Mouse (Mus musculus): ENCODE results near the gene Pnp. TPM values are rescaled to one million over a fixed set of nuclear protein-coding genes. Genes with fewer than 3 reads are reported as not detected.
"Not testable (repeated sequence)": the region's sequence is repeated elsewhere in the genome, so short reads cannot be mapped to it uniquely, and the experiment has no call there.

The Pnp gene
- polyA plus RNA-seq, 1 experiment from 2014 or later: 73.6 TPM

- Histone ChIP-seq H3K27ac (ENCODE audit: low read depth, low read length) (no peak overlapping the region), H3K9me3 (ENCODE audit: control insufficient read depth, low read length) (no peaks in the 10 kb centered on the region), H3K9ac (ENCODE audit: low read length) (no peak overlapping the region), H3K27me3 (ENCODE audit: control insufficient read depth, insufficient read depth, low read length) (no peaks in the 10 kb centered on the region), H3K4me1 (ENCODE audit: control insufficient read depth, insufficient read depth, low read length) (peaks cover 7% of the 10 kb centered on the region; the same call in 1 of the 2 replicates), H3K36me3 (ENCODE audit: control insufficient read depth, insufficient read depth, low read length) (no peaks in the 10 kb centered on the region), H3K4me3 (ENCODE audit: low read depth, low read length) (no peak overlapping the region), H3K4me2 (no peak overlapping the region)
- WGBS: 68% methylated on average over 5 of the region's 5 CpGs
- no peak for DNase-seq (ENCODE audit: low spot score, missing footprints)
- no peak for ATAC-seq (ENCODE audit: low FRiP score)
Measured at GRCm38 (mm10) chr14:50968216-50968980, 37.5 kb downstream of the Pnp start.

GRCm38 (mm10) chr14:50969041-50969440 lies 38.2 kb downstream of the Pnp start:
- Histone ChIP-seq H3K9ac (ENCODE audit: low read length) (no peak overlapping the region), H3K4me2 (no peak overlapping the region), H3K4me1 (ENCODE audit: control insufficient read depth, insufficient read depth, low read length) (peaks cover 7% of the 10 kb centered on the region; the same call in 1 of the 2 replicates), H3K27me3 (ENCODE audit: control insufficient read depth, insufficient read depth, low read length) (no peaks in the 10 kb centered on the region), H3K36me3 (ENCODE audit: control insufficient read depth, insufficient read depth, low read length) (no peaks in the 10 kb centered on the region), H3K4me3 (ENCODE audit: low read depth, low read length) (no peak overlapping the region), H3K27ac (ENCODE audit: low read depth, low read length) (no peak overlapping the region), H3K9me3 (ENCODE audit: control insufficient read depth, low read length) (no peaks in the 10 kb centered on the region)
- no peak for ATAC-seq (ENCODE audit: low FRiP score)
- no peak for DNase-seq (ENCODE audit: low spot score, missing footprints)
- 11% methylated on average over 1 of the region's 1 CpGs for WGBS

GRCm38 (mm10) chr14:50969558-50970544 lies 39.0 kb downstream of the Pnp start:
- Histone ChIP-seq H3K27ac (ENCODE audit: low read depth, low read length) (no peak overlapping the region), H3K9me3 (ENCODE audit: control insufficient read depth, low read length) (no peaks in the 10 kb centered on the region), H3K27me3 (ENCODE audit: control insufficient read depth, insufficient read depth, low read length) (no peaks in the 10 kb centered on the region), H3K4me2 (no peak overlapping the region), H3K9ac (ENCODE audit: low read length) (peak overlapping the region; percentile 42; the same call in 1 of the 2 replicates), H3K36me3 (ENCODE audit: control insufficient read depth, insufficient read depth, low read length) (no peaks in the 10 kb centered on the region), H3K4me1 (ENCODE audit: control insufficient read depth, insufficient read depth, low read length) (peaks cover 7% of the 10 kb centered on the region; the same call in 1 of the 2 replicates), H3K4me3 (ENCODE audit: low read depth, low read length) (no peak overlapping the region)
- no peak for ATAC-seq (ENCODE audit: low FRiP score)
- DNase-seq (ENCODE audit: low spot score, missing footprints): peak; percentile 87
- WGBS: 13% methylated on average over 12 of the region's 12 CpGs

GRCm38 (mm10) chr14:50970822-50971221 lies 39.9 kb downstream of the Pnp start:
- H3K4me1 ChIP-seq (ENCODE audit: control insufficient read depth, insufficient read depth, low read length): peaks cover 7% of the 10 kb centered on the region; the same call in 1 of the 2 replicates
- H3K4me2 ChIP-seq: no peak overlapping the region
- DNase-seq (ENCODE audit: low spot score, missing footprints) (no peak), ATAC-seq (ENCODE audit: low FRiP score) (no peak)
- H3K9ac ChIP-seq (ENCODE audit: low read length): no peak overlapping the region
- no peaks in the 10 kb centered on the region for H3K9me3 ChIP-seq (ENCODE audit: control insufficient read depth, low read length)
- no peaks in the 10 kb centered on the region for H3K36me3 ChIP-seq (ENCODE audit: control insufficient read depth, insufficient read depth, low read length)
- no peak overlapping the region for H3K4me3 ChIP-seq (ENCODE audit: low read depth, low read length)
- no peaks in the 10 kb centered on the region for H3K27me3 ChIP-seq (ENCODE audit: control insufficient read depth, insufficient read depth, low read length)
- no peak overlapping the region for H3K27ac ChIP-seq (ENCODE audit: low read depth, low read length)
- WGBS: 80% methylated on average over 1 of the region's 1 CpGs

- not testable (repeated sequence) for DNase-seq (ENCODE audit: low spot score, missing footprints); H3K4me2 ChIP-seq; ATAC-seq (ENCODE audit: low FRiP score); H3K9me3 ChIP-seq (ENCODE audit: control insufficient read depth, low read length); H3K27me3 ChIP-seq (ENCODE audit: control insufficient read depth, insufficient read depth, low read length); H3K27ac ChIP-seq (ENCODE audit: low read depth, low read length); H3K9ac ChIP-seq (ENCODE audit: low read length); H3K4me1 ChIP-seq (ENCODE audit: control insufficient read depth, insufficient read depth, low read length); H3K4me3 ChIP-seq (ENCODE audit: low read depth, low read length); H3K36me3 ChIP-seq (ENCODE audit: control insufficient read depth, insufficient read depth, low read length)
- 83% methylated on average over 5 of the region's 5 CpGs for WGBS
Measured at GRCm38 (mm10) chr14:50973054-50973453, 42.2 kb downstream of the Pnp start.

- Histone ChIP-seq H3K4me1 (ENCODE audit: control insufficient read depth, insufficient read depth, low read length) (peaks cover 7% of the 10 kb centered on the region; the same call in 1 of the 2 replicates), H3K27me3 (ENCODE audit: control insufficient read depth, insufficient read depth, low read length) (no peaks in the 10 kb centered on the region), H3K4me3 (ENCODE audit: low read depth, low read length) (no peak overlapping the region), H3K27ac (ENCODE audit: low read depth, low read length) (no peak overlapping the region), H3K9ac (ENCODE audit: low read length) (no peak overlapping the region), H3K4me2 (no peak overlapping the region), H3K9me3 (ENCODE audit: control insufficient read depth, low read length) (no peaks in the 10 kb centered on the region), H3K36me3 (ENCODE audit: control insufficient read depth, insufficient read depth, low read length) (no peaks in the 10 kb centered on the region)
- DNase-seq (ENCODE audit: low spot score, missing footprints) (no peak), ATAC-seq (ENCODE audit: low FRiP score) (no peak)
- WGBS: 44% methylated on average over 4 of the region's 4 CpGs
Measured at GRCm38 (mm10) chr14:50973700-50974099, 42.8 kb downstream of the Pnp start.

GRCm38 (mm10) chr14:50975001-50975400 lies 44.1 kb downstream of the Pnp start:
- DNase-seq (ENCODE audit: low spot score, missing footprints): no peak
- WGBS: 44% methylated on average over 5 of the region's 5 CpGs
- H3K4me3 ChIP-seq (ENCODE audit: low read depth, low read length): no peak overlapping the region
- H3K27ac ChIP-seq (ENCODE audit: low read depth, low read length): no peak overlapping the region
- H3K9me3 ChIP-seq (ENCODE audit: control insufficient read depth, low read length): no peaks in the 10 kb centered on the region
- H3K4me1 ChIP-seq (ENCODE audit: control insufficient read depth, insufficient read depth, low read length): peaks cover under 1% of the 10 kb centered on the region; the same call in 1 of the 2 replicates
- H3K27me3 ChIP-seq (ENCODE audit: control insufficient read depth, insufficient read depth, low read length): no peaks in the 10 kb centered on the region
- H3K9ac ChIP-seq (ENCODE audit: low read length): no peak overlapping the region
- ATAC-seq (ENCODE audit: low FRiP score): no peak
- no peaks in the 10 kb centered on the region for H3K36me3 ChIP-seq (ENCODE audit: control insufficient read depth, insufficient read depth, low read length)
- H3K4me2 ChIP-seq: no peak overlapping the region

GRCm38 (mm10) chr14:50976674-50977073 lies 45.8 kb downstream of the Pnp start:
- ATAC-seq (ENCODE audit: low FRiP score) (peak; percentile 50; the same call in 1 of the 2 replicates), DNase-seq (ENCODE audit: low spot score, missing footprints) (peak; percentile 89)
- Histone ChIP-seq H3K4me1 (ENCODE audit: control insufficient read depth, insufficient read depth, low read length) (no peaks in the 10 kb centered on the region), H3K4me2 (peak overlapping the region; percentile 3; the same call in 1 of the 2 replicates), H3K27me3 (ENCODE audit: control insufficient read depth, insufficient read depth, low read length) (no peaks in the 10 kb centered on the region), H3K27ac (ENCODE audit: low read depth, low read length) (no peak overlapping the region), H3K36me3 (ENCODE audit: control insufficient read depth, insufficient read depth, low read length) (no peaks in the 10 kb centered on the region), H3K9ac (ENCODE audit: low read length) (peak overlapping the region; percentile 4), H3K9me3 (ENCODE audit: control insufficient read depth, low read length) (no peaks in the 10 kb centered on the region), H3K4me3 (ENCODE audit: low read depth, low read length) (no peak overlapping the region)
- 20% methylated on average over 9 of the region's 9 CpGs for WGBS

Measured in midbrain, embryonic 11.5 days (tissue).